Mouse (Mus musculus) hindbrain, embryonic 11.5 days (tissue): ENCODE results near the gene Phf14. TPM values are rescaled to one million over a fixed set of nuclear protein-coding genes. Genes with fewer than 3 reads are reported as not detected.

Source experiments
- ATAC-seq: fragments of 200-750 bp; cut with Nextera tagmentation; 2 replicates; pipeline ENCODE4 v1.8.0; 2017; ENCODE audit warnings: mild to moderate bottlenecking, moderate TSS enrichment, moderate library complexity; ENCODE audit not compliant: low FRiP score
- DNase-seq: peaks from one replicate; pipeline ENCODE4 v3.0.0-alpha.2; 2015; ENCODE audit warnings: low spot score
- H3K27ac ChIP-seq: fragments of 300-500 bp; sonication (generic); 2 replicates; pipeline ENCODE4 v1.5.1; 2014; ENCODE audit warnings: mild to moderate bottlenecking, low read depth, low read length
- H3K27me3 ChIP-seq: fragments of 300-500 bp; sonication (generic); 2 replicates; pipeline ENCODE4 v1.6.1; 2014; ENCODE audit warnings: mild to moderate bottlenecking, low read length, moderate library complexity, mixed read lengths; ENCODE audit not compliant: control insufficient read depth, insufficient read depth
- H3K36me3 ChIP-seq: fragments of 300-500 bp; sonication (generic); 2 replicates; pipeline ENCODE4 v1.6.1; 2014; ENCODE audit warnings: mild to moderate bottlenecking, low read length, moderate library complexity, mixed read lengths; ENCODE audit not compliant: control insufficient read depth, insufficient read depth
- H3K4me1 ChIP-seq: fragments of 300-500 bp; sonication (generic); replicated peaks from 2 replicates; pipeline ENCODE4 v1.6.1; 2014; ENCODE audit warnings: low read length, mixed read lengths; ENCODE audit not compliant: control insufficient read depth, insufficient read depth
- H3K4me2 ChIP-seq: fragments of 300-500 bp; sonication (generic); replicated peaks from 2 replicates; pipeline ENCODE4 v1.6.1; 2014; ENCODE audit warnings: mild to moderate bottlenecking, low read depth, low read length
- H3K4me3 ChIP-seq: fragments of 300-500 bp; sonication (generic); 2 replicates; pipeline ENCODE4 v1.5.1; 2014; ENCODE audit warnings: low read depth, low read length
- H3K9ac ChIP-seq: fragments of 300-500 bp; sonication (generic); 2 replicates; pipeline ENCODE4 v1.6.1; 2014; ENCODE audit warnings: low read depth, low read length
- H3K9me3 ChIP-seq: fragments of 300-500 bp; sonication (generic); 2 replicates; pipeline ENCODE4 v1.6.1; 2016; ENCODE audit warnings: low read length; ENCODE audit not compliant: control insufficient read depth
- WGBS: fragments of 180-500 bp; shearing (Covaris S2); extraction: QIAGEN DNeasy Blood & Tissue Kit; methylation state at CpG from one replicate; pipeline ENCODE4 v1.1.7; 2014; 5-methylcytosine and 5-hydroxymethylcytosine counted together
- polyA plus RNA-seq: library from polyadenylated mRNA; unstranded; fragments of >200 nt; fragmentation: Nextera tagmentation; extraction: Ambion mirVana; gene quantifications from 2 replicates; pipeline ENCODE4 v1.2.1, GENCODE M21; 2014

Phf14 gene
- polyA plus RNA-seq, 1 experiment from 2014 or later: 121 TPM

DNA sequence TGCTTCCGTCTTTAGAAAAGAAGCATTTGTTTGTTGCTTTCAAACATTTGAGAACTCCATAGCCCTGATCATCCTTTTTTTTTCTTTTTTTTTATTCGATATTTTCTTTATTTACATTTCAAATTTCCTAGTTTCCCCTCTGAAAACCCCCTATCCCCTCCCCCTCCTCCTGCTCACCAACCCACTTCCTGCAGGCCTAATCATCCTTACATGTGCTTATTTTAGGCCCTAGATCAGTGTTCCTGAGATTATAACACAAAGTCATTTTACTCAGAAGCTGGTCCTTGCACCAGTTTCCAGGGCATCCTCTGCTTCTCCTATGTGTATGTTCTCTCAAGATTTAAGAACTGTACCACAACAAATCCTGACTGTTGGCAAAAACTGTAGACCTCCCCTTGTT is 161.7 kb downstream of the Phf14 start:
- no peaks in the 10 kb centered on the region for H3K4me1 ChIP-seq
- no peak for ATAC-seq
- no peaks in the 10 kb centered on the region for H3K36me3 ChIP-seq
- H3K9me3 ChIP-seq: no peaks in the 10 kb centered on the region
- H3K9ac ChIP-seq: no peak overlapping the region
- no peaks in the 10 kb centered on the region for H3K27me3 ChIP-seq
- no peak overlapping the region for H3K27ac ChIP-seq
- no peak overlapping the region for H3K4me3 ChIP-seq
- DNase-seq: no peak
- H3K4me2 ChIP-seq: no peak overlapping the region
- 88% methylated on average over 2 of the region's 2 CpGs for WGBS

DNA sequence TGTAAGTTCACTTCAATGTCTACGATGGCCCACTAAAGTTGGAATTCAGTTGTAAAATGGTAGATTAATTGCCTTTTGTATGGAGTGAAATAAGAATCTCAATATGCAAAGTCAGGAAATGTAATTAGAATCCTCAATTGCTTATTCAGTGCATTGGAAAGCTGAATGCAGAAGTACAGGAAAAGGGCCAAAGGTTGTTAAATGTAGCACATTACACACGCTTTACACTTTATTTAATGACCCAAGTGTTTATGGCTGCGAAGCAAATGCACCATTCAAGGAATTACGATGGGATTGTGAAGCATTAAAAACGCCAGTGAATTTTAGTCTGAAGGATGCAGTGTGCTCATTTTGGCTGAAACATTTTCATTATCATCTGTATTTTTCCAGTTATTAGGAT is 167.0 kb downstream of the Phf14 start:
- no peaks in the 10 kb centered on the region for H3K9me3 ChIP-seq
- H3K4me1 ChIP-seq: no peaks in the 10 kb centered on the region
- H3K4me2 ChIP-seq: no peak overlapping the region
- H3K9ac ChIP-seq: no peak overlapping the region
- ATAC-seq (no peak), DNase-seq (no peak)
- no peak overlapping the region for H3K4me3 ChIP-seq
- H3K27ac ChIP-seq: no peak overlapping the region
- H3K36me3 ChIP-seq: no peaks in the 10 kb centered on the region
- H3K27me3 ChIP-seq: no peaks in the 10 kb centered on the region
- WGBS: 93% methylated on average over 5 of the region's 5 CpGs

DNA sequence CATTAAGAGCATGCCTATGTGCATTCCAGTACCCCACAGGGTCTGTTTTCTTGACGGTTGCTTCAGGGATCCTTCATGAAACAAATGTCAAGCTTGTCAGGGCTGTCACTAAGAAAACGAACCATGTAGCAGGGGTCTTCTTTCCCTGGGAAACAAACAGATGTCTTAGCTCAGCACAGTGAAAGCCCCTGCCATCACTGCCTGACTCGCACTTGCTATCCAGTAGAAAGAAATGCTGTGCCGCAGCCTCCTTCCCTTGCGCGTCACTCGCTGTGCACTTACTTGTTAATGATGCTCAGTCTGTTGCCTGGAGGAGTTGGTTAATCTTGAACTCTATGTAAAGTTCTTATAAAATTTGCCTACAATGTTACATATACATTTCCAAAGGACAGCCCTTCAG is 169.7 kb downstream of the Phf14 start:
- H3K36me3 ChIP-seq: no peaks in the 10 kb centered on the region
- WGBS: 60% methylated on average over 7 of the region's 7 CpGs
- no peak overlapping the region for H3K27ac ChIP-seq
- H3K4me1 ChIP-seq: no peaks in the 10 kb centered on the region
- H3K4me2 ChIP-seq: no peak overlapping the region
- no peak overlapping the region for H3K9ac ChIP-seq
- H3K27me3 ChIP-seq: no peaks in the 10 kb centered on the region
- no peak overlapping the region for H3K4me3 ChIP-seq
- no peak; the same call in 1 of the 2 replicates for ATAC-seq
- no peak for DNase-seq
- no peaks in the 10 kb centered on the region for H3K9me3 ChIP-seq

DNA sequence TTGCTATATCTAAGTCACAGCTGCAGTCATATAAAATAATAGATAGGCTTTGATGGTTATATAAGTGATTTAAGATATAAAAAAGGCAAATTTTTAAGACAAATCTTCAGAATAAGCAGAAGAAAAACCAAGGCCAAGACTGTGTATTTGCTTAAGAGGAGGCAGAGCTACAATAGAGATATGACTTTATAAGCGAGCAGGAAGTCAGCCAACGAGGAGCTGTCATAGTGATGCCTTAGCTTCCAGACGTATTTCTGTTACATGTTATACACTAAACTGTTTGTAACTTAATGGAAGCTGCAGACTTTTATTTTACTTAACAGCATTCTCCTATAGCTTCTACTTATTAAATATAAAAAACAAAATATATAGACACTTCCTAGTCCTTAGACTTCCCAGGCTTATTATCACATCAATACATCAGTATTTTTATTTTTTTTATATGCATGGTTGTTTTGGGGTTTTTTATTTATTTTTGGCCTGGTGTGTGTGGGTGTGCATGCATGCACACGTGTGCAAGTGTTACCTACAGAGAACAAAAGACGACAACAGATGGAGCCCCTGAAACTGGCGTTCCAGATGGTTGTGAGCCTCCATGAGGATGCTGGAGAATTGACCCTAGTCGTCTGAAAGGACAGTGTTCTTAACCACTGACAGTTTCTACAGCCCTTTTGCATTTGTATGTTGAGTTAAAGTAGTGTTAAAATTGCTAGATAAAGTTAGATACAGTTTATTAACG is 170.4 kb downstream of the Phf14 start:
- ATAC-seq (no peak), DNase-seq (no peak)
- WGBS: 76% methylated on average over 8 of the region's 8 CpGs
- H3K9me3 ChIP-seq: no peaks in the 10 kb centered on the region
- no peak overlapping the region for H3K9ac ChIP-seq
- no peak overlapping the region for H3K4me3 ChIP-seq
- H3K27me3 ChIP-seq: no peaks in the 10 kb centered on the region
- no peaks in the 10 kb centered on the region for H3K36me3 ChIP-seq
- H3K4me2 ChIP-seq: no peak overlapping the region
- H3K4me1 ChIP-seq: no peaks in the 10 kb centered on the region
- H3K27ac ChIP-seq: no peak overlapping the region

DNA sequence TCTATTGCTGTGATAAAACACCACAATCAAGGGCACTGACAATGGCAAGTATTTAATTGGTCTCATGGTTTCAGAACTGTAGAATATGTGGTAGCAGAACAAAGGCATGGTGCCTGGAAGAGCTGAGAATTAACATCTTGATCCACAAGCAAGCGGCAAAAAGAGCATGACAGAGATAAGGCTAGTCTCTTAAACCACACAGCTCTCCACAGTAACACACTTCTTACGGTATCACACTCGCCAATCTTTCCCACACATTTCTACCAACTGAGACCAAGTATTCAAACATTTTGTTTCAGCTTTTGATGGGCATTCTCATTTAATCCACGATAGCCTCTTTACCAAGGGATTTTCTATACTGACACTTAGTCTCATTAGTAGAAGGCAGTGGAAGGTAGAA is 171.7 kb downstream of the Phf14 start:
- no peak overlapping the region for H3K9ac ChIP-seq
- no peak overlapping the region for H3K27ac ChIP-seq
- no peak for DNase-seq
- H3K9me3 ChIP-seq: no peaks in the 10 kb centered on the region
- H3K4me2 ChIP-seq: no peak overlapping the region
- H3K4me1 ChIP-seq: no peaks in the 10 kb centered on the region
- 93% methylated on average over 4 of the region's 4 CpGs for whole genome bisulfite sequencing
- H3K27me3 ChIP-seq: no peaks in the 10 kb centered on the region
- no peaks in the 10 kb centered on the region for H3K36me3 ChIP-seq
- ATAC-seq: no peak
- no peak overlapping the region for H3K4me3 ChIP-seq

DNA sequence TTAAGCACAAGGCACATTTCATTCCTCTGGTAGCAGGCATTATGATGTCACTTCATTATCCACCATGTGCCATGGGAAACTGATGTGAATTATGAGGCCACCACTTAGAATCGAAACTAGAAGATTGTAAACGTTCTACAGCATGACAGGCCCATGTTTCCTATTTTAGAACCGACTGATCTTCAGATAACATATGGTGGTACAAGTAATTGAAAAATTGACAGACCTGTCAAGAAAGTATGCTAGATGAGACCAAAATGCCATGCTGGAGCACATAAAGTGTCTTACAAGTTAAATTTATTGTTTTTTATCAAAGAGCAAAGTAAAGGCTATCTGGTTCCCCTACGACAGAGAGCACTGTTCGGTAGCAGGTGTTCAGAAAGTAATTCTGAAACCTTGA is 172.8 kb downstream of the Phf14 start:
- Histone ChIP-seq H3K27ac (no peak overlapping the region), H3K9ac (no peak overlapping the region), H3K4me3 (no peak overlapping the region), H3K4me2 (no peak overlapping the region), H3K27me3 (no peaks in the 10 kb centered on the region), H3K36me3 (no peaks in the 10 kb centered on the region), H3K4me1 (no peaks in the 10 kb centered on the region), H3K9me3 (no peaks in the 10 kb centered on the region)
- WGBS: 85% methylated on average over 5 of the region's 5 CpGs
- ATAC-seq: no peak
- DNase-seq: no peak

DNA sequence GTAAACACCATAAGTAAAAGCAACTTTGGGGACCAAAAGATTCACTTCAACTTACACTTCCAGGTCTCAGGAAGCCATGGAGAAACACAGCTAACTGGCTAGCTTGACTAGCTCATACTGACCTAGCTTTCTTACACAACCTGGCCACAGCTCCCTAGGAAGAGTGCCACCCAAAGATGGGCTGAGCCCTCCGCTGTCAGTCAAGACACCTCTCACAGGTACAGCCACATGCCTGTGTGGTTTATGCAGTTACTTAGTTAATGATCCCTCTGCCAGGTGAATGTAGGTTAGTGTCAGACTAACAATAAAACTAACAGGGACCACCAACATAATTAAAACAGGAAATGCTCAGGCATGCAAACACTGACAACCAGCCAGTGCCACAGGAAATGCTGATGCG is 174.1 kb downstream of the Phf14 start:
- Histone ChIP-seq H3K4me3 (no peak overlapping the region), H3K4me2 (no peak overlapping the region), H3K4me1 (no peaks in the 10 kb centered on the region), H3K9me3 (no peaks in the 10 kb centered on the region), H3K27ac (no peak overlapping the region), H3K27me3 (no peaks in the 10 kb centered on the region), H3K36me3 (no peaks in the 10 kb centered on the region), H3K9ac (no peak overlapping the region)
- ATAC-seq (no peak), DNase-seq (no peak)
- 94% methylated on average over 2 of the region's 2 CpGs for WGBS

DNA sequence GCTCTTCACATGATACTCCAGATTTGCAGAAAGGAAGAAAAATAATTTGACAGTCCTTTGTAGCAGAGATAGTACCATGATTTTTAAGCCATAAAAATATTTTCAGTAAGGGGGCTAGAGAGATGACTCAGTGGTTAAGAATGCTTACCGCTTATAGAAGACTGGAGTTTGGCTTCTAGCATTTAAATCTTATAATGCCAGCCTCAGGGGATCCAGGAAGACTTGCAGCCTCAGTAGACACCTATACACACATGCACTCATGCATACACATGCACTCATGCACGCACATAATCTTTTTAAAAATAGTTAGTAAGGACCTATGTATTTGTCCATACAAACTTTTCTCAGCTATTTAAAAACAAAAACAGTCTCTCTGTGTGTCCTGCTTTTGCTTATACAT is 174.5 kb downstream of the Phf14 start:
- 88% methylated on average over 2 of the region's 2 CpGs for WGBS
- ATAC-seq: no peak

DNA sequence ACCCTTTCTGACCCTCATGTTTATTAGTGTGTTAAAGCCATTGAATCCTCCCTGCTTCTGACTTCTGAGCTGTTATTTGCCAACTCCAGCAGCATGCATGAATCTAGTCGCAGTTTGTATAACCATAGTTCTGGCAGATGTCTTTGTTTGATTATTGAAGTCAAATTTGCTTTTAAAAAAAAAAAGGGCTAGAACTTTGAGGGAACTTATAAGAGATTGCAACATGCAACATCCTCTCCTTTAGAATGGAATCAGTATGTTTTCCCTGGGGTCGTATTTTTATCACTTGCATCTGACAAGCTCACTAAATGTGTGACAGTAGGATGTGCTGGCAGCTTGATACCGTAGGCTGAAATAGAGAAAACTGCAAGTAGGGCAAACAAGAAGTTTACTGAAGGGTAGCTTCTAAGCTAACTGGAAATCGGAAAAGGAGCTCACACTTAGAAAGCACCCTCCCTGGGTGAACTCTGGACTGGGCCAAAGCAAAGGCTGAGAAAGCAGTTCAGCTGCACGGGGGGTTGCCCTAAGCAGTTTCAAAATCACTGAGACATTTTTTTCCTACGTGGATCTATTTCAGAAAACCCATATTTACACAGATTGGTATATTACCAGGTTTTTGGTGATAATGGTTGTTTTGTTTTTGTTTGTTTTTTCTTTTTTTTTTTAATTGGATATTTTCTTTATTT is 175.1 kb downstream of the Phf14 start:
- H3K4me3 ChIP-seq: no peak overlapping the region
- ATAC-seq: no peak
- 87% methylated on average over 6 of the region's 6 CpGs for WGBS

More for the DNA sequence above, 174.5 kb downstream of the Phf14 start:
- Histone ChIP-seq H3K4me2 (no peak overlapping the region), H3K27ac (no peak overlapping the region), H3K9me3 (no peaks in the 10 kb centered on the region), H3K4me3 (no peak overlapping the region), H3K27me3 (no peaks in the 10 kb centered on the region), H3K4me1 (no peaks in the 10 kb centered on the region), H3K36me3 (no peaks in the 10 kb centered on the region), H3K9ac (no peak overlapping the region)
- no peak for DNase-seq

More for the DNA sequence above, 175.1 kb downstream of the Phf14 start:
- Histone ChIP-seq H3K9me3 (no peaks in the 10 kb centered on the region), H3K4me2 (no peak overlapping the region), H3K27ac (no peak overlapping the region), H3K9ac (no peak overlapping the region), H3K27me3 (no peaks in the 10 kb centered on the region), H3K4me1 (no peaks in the 10 kb centered on the region), H3K36me3 (no peaks in the 10 kb centered on the region)
- no peak for DNase-seq
